Mouse (Mus musculus): ENCODE data around the gene Olfr1289.

The Olfr1289 gene

GRCm38 (mm10) chr2:111480519-111480918, at the start of gene Olfr1289:
Olfr1289 (plus strand) TSS chr2:111480819.
- no peak for DNase-seq (ENCODE audit: low read depth, low spot score)

GRCm38 (mm10) chr2:111448842-111449241, 31.8 kb upstream of the Olfr1289 start, which contains the start of gene Olfr1287:
Olfr1287 (plus strand) TSS chr2:111449142.
- DNase-seq (ENCODE audit: low read depth, low spot score), result no peak

GRCm38 (mm10) chr2:111473801-111474200, 6.8 kb upstream of the Olfr1289 start, which contains the start of gene Olfr1288:
Olfr1288 (plus strand) TSS chr2:111474101.
- no peak for DNase-seq (ENCODE audit: low read depth, low spot score)

- no peak for DNase-seq (ENCODE audit: low read depth, low spot score)
Observed at GRCm38 (mm10) chr2:111493729-111494128, 13.1 kb downstream of the Olfr1289 start, which contains the start of gene Olfr1290. Olfr1290 (minus strand) TSS chr2:111493829.

GRCm38 (mm10) chr2:111496880-111497279, 16.3 kb downstream of the Olfr1289 start, which contains the start of gene Olfr1291-ps1:
Olfr1291-ps1 (plus strand) TSS chr2:111497180.
- DNase-seq (ENCODE audit: low read depth, low spot score), result no peak

- no peak for DNase-seq (ENCODE audit: low read depth, low spot score)
Observed at GRCm38 (mm10) chr2:111517451-111517850, 36.8 kb downstream of the Olfr1289 start.

GRCm38 (mm10) chr2:111524903-111525302, 44.3 kb downstream of the Olfr1289 start, which contains the start of gene Olfr1293-ps:
Olfr1293-ps (plus strand) TSS chr2:111525203.
- DNase-seq (ENCODE audit: low read depth, low spot score), result no peak

All from forelimb bud, embryonic 11.5 days (tissue).